ENCODE assay signal across 8 mouse cellular contexts in the genomic region with DNA sequence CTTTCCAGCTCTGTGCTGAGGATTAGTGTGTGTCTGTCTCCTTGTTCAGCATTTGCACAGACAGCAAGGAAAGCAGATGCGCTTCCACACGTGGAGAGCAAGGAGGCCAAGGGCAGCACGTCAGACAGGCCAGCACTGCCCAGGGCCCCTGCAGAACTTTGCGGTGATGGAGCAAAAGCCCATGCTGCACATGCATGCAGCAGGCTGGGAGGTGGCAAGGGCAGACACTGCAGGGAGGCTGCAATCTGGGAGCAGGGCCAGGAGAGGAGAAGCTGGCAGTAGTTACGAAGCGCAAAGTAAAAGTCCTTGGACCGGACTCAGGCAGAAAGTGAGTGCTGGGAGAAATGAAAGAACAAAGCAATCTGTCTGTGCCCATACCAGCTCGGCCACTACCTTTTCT. TPM values are rescaled to one million over a fixed set of nuclear protein-coding genes. Genes with fewer than 3 reads are reported as not detected.
DNase-seq lines count a peak whose midpoint lies in the region; ATAC-seq and TF ChIP-seq lines count a peak whose summit lies in the region.

No protein-coding gene starts in this region.

- no peak overlapping the region for H3K9ac ChIP-seq in forebrain, embryonic 15.5 days (replicated peaks)
- no peak overlapping the region for H3K9ac ChIP-seq in forebrain, embryonic 12.5 days
- H3K9ac ChIP-seq in limb, embryonic 12.5 days (replicated peaks), result no peak overlapping the region; the same call in 1 of the 2 replicates
- 0 out of 2 replicates have a peak overlapping the region, but pooled peaks have one; percentile 16 for H3K9ac ChIP-seq in limb, embryonic 14.5 days (ENCODE audit: low read depth, low read length, severe bottlenecking)

- TF ChIP-seq CTCF in brain, embryonic 14.5 days (IDR thresholded peaks at IDR 0.05; ENCODE audit: borderline replicate concordance, extremely low read depth, insufficient read depth, insufficient read length), result no peak

- H3K4me1 ChIP-seq in forebrain, embryonic 15.5 days, result peaks cover 16% of the 10 kb centered on the region; the same call in 1 of the 2 replicates
- no peaks in the 10 kb centered on the region for H3K4me1 ChIP-seq in forebrain, embryonic 12.5 days
- H3K4me1 ChIP-seq in limb, embryonic 12.5 days (replicated peaks), result peaks cover 25% of the 10 kb centered on the region
- H3K4me1 ChIP-seq in limb, embryonic 10.5 days, result peaks cover 49% of the 10 kb centered on the region
- H3K4me1 ChIP-seq in limb, embryonic 14.5 days (ENCODE audit: control insufficient read depth, insufficient read depth, low read length), result peaks cover 15% of the 10 kb centered on the region

- no peaks in the 10 kb centered on the region for H3K27me3 ChIP-seq in forebrain, embryonic 15.5 days
- H3K27me3 ChIP-seq in forebrain, embryonic 12.5 days, result no peaks in the 10 kb centered on the region
- no peaks in the 10 kb centered on the region for H3K27me3 ChIP-seq in limb, embryonic 12.5 days
- no peaks in the 10 kb centered on the region for H3K27me3 ChIP-seq in limb, embryonic 10.5 days (ENCODE audit: low read depth, poor library complexity, severe bottlenecking)
- no peaks in the 10 kb centered on the region for H3K27me3 ChIP-seq in limb, embryonic 14.5 days (ENCODE audit: control insufficient read depth, insufficient read depth, low read length)

- no peak for DNase-seq in limb, embryonic 10.5 days (ENCODE audit: low spot score)
- DNase-seq in brain, embryonic 14.5 days (ENCODE audit: low read depth), result peak; percentile 62
- no peak for DNase-seq in limb, embryonic 14.5 days (ENCODE audit: low spot score)
- DNase-seq in embryo, embryonic 10 days (ENCODE audit: low spot score), result no peak
- DNase-seq in kidney, adult 8-10 months, result no peak

- no peak for ATAC-seq in forebrain, embryonic 15.5 days (replicated peaks)
- ATAC-seq in forebrain, embryonic 12.5 days (ENCODE audit: low FRiP score), result no peak
- no peak for ATAC-seq in limb, embryonic 12.5 days (ENCODE audit: insufficient number of reproducible peaks, insufficient read depth, low FRiP score, low TSS enrichment, low read depth)
- ATAC-seq in limb, embryonic 14.5 days (ENCODE audit: low FRiP score, low read depth), result no peak

- H3K36me3 ChIP-seq in forebrain, embryonic 15.5 days, result peaks cover 88% of the 10 kb centered on the region
- peaks cover 94% of the 10 kb centered on the region for H3K36me3 ChIP-seq in forebrain, embryonic 12.5 days (replicated peaks)
- peaks cover 98% of the 10 kb centered on the region for H3K36me3 ChIP-seq in limb, embryonic 12.5 days
- peaks cover 99% of the 10 kb centered on the region for H3K36me3 ChIP-seq in limb, embryonic 10.5 days
- H3K36me3 ChIP-seq in limb, embryonic 14.5 days (ENCODE audit: control insufficient read depth, insufficient read depth, low read length), result peaks cover 88% of the 10 kb centered on the region

- H3K4me2 ChIP-seq in forebrain, embryonic 15.5 days (replicated peaks), result no peak overlapping the region
- no peak overlapping the region for H3K4me2 ChIP-seq in forebrain, embryonic 12.5 days
- H3K4me2 ChIP-seq in limb, embryonic 12.5 days, result no peak overlapping the region
- H3K4me2 ChIP-seq in limb, embryonic 14.5 days (replicated peaks; ENCODE audit: low read depth, low read length, severe bottlenecking), result no peak overlapping the region

- H3K4me3 ChIP-seq in forebrain, embryonic 15.5 days, result no peak overlapping the region
- no peak overlapping the region for H3K4me3 ChIP-seq in forebrain, embryonic 12.5 days (replicated peaks)
- no peak overlapping the region for H3K4me3 ChIP-seq in limb, embryonic 12.5 days (replicated peaks)
- no peak overlapping the region for H3K4me3 ChIP-seq in limb, embryonic 10.5 days
- H3K4me3 ChIP-seq in limb, embryonic 14.5 days (replicated peaks; ENCODE audit: low read length), result no peak overlapping the region

- 66% methylated on average over 8 of the region's 8 CpGs for WGBS in forebrain, embryonic 15.5 days
- 88% methylated on average over 8 of the region's 8 CpGs for WGBS in forebrain, embryonic 12.5 days
- 90% methylated on average over 8 of the region's 8 CpGs for WGBS in limb, embryonic 12.5 days
- 91% methylated on average over 8 of the region's 8 CpGs for WGBS in limb, embryonic 10.5 days
- 84% methylated on average over 8 of the region's 8 CpGs for WGBS in limb, embryonic 14.5 days

- no peak for TF ChIP-seq POLR2A in brain, embryonic 14.5 days (IDR thresholded peaks at IDR 0.05; ENCODE audit: borderline replicate concordance, extremely low read depth, insufficient read depth, insufficient read length, poor library complexity, severe bottlenecking)
- no peak for TF ChIP-seq POLR2A in limb, embryonic 14.5 days (IDR thresholded peaks at IDR 0.05; ENCODE audit: borderline replicate concordance, extremely low read depth, insufficient read depth, insufficient read length)

- no peaks in the 10 kb centered on the region for H3K9me3 ChIP-seq in forebrain, embryonic 15.5 days
- no peaks in the 10 kb centered on the region for H3K9me3 ChIP-seq in forebrain, embryonic 12.5 days
- H3K9me3 ChIP-seq in limb, embryonic 12.5 days, result no peaks in the 10 kb centered on the region
- H3K9me3 ChIP-seq in limb, embryonic 10.5 days (replicated peaks), result no peaks in the 10 kb centered on the region
- H3K9me3 ChIP-seq in limb, embryonic 14.5 days (ENCODE audit: control insufficient read depth, low read length), result no peaks in the 10 kb centered on the region

- peak overlapping the region; percentile 45; the same call in 1 of the 2 replicates for H3K27ac ChIP-seq in forebrain, embryonic 15.5 days (replicated peaks)
- no peak overlapping the region for H3K27ac ChIP-seq in forebrain, embryonic 12.5 days
- H3K27ac ChIP-seq in limb, embryonic 12.5 days, result 0 out of 2 replicates have a peak overlapping the region, but pooled peaks have one; percentile 29
- H3K27ac ChIP-seq in limb, embryonic 10.5 days, result no peak overlapping the region
- 0 out of 2 replicates have a peak overlapping the region, but pooled peaks have one; percentile 8 for H3K27ac ChIP-seq in limb, embryonic 14.5 days (replicated peaks; ENCODE audit: low read depth, low read length)

RNA-seq across cellular contexts. Expression of a gene that starts 11.7 kb away (rescaled TPM):
- polyA plus RNA-seq in forebrain, embryonic 15.5 days (2015; fragmentation: Nextera tagmentation; extraction: Ambion mirVana), result 93.3 and 106 TPM in 2 replicates
- polyA plus RNA-seq in forebrain, embryonic 12.5 days (2016; fragmentation: Nextera tagmentation; extraction: Ambion mirVana), result 103 and 109 TPM in 2 replicates
- polyA plus RNA-seq in limb, embryonic 12.5 days (2016; fragmentation: Nextera tagmentation; extraction: Ambion mirVana), result 127 and 149 TPM in 2 replicates
- 144 and 147 TPM in 2 replicates for polyA plus RNA-seq in limb, embryonic 10.5 days (2016; fragmentation: Nextera tagmentation; extraction: Ambion mirVana)
- polyA plus RNA-seq in brain, embryonic 14.5 days (2012; rRNA removed), result 32.5 and 36.8 TPM in 2 replicates
- polyA plus RNA-seq in limb, embryonic 14.5 days (2012; rRNA removed), result 34.8 and 38.5 TPM in 2 replicates
- 125 and 128 TPM in 2 replicates for polyA plus RNA-seq in limb, embryonic 14.5 days (2014; fragmentation: Nextera tagmentation; extraction: Ambion mirVana)

RNA-seq across cellular contexts. Expression of a gene that starts 19.5 kb away (rescaled TPM):
- 15.4 and 19.9 TPM in 2 replicates for polyA plus RNA-seq in forebrain, embryonic 15.5 days (2015; fragmentation: Nextera tagmentation; extraction: Ambion mirVana)
- 48.4 and 58.6 TPM in 2 replicates for polyA plus RNA-seq in forebrain, embryonic 12.5 days (2016; fragmentation: Nextera tagmentation; extraction: Ambion mirVana)
- polyA plus RNA-seq in limb, embryonic 12.5 days (2016; fragmentation: Nextera tagmentation; extraction: Ambion mirVana), result 61.2 and 67.7 TPM in 2 replicates
- polyA plus RNA-seq in limb, embryonic 10.5 days (2016; fragmentation: Nextera tagmentation; extraction: Ambion mirVana), result 53.3 and 55.7 TPM in 2 replicates
- 33.9 and 40.9 TPM in 2 replicates for polyA plus RNA-seq in brain, embryonic 14.5 days (2012; rRNA removed)
- 69.9 and 74.4 TPM in 2 replicates for polyA plus RNA-seq in limb, embryonic 14.5 days (2012; rRNA removed)
- 78.1 TPM in 2 replicates for polyA plus RNA-seq in limb, embryonic 14.5 days (2014; fragmentation: Nextera tagmentation; extraction: Ambion mirVana)

Comparison
In these comparisons a context has a peak if more than half of its experiments do, and no peak if none do; other contexts are left out.
1. H3K27ac ChIP-seq: peak in forebrain, embryonic 15.5 days (single experiment), limb, embryonic 12.5 days (single experiment) and limb, embryonic 14.5 days (single experiment); none in forebrain, embryonic 12.5 days (single experiment) and limb, embryonic 10.5 days (single experiment).